Mouse (Mus musculus): Measurements from ENCODE around the gene Eid1.

Eid1 gene

GRCm38 (mm10) chr2:125667721-125668120 lies 5.2 kb upstream of the Eid1 start:
- no peak for DNase-seq (ENCODE audit: low spot score)

- no peak for DNase-seq (ENCODE audit: low spot score)
Measured at GRCm38 (mm10) chr2:125670846-125671245, 2.0 kb upstream of the Eid1 start.

DNA sequence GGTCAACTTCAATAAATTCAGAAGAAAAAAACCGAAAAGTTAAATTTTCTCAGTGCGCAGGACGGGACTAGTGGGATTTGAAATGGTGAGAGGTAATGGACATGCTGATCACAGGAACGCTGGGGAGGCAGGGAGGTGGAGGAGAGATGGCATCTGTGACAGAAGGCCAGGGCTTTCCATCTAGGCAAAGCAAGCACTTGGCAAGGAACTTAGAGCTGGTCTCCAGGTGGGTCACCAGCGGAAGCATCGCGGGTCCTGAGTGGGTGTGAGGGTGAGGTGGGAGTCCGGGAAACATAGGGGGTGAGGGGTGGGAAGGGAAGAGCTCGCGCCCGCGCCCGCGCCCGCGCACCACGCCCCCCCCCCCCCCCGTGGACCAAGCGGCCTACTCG lies 333 bp upstream of the Eid1 start:
- DNase-seq (ENCODE audit: low spot score), result no peak

GRCm38 (mm10) chr2:125681811-125682210 lies 8.9 kb downstream of the Eid1 start:
- no peak for DNase-seq (ENCODE audit: low spot score)

DNA sequence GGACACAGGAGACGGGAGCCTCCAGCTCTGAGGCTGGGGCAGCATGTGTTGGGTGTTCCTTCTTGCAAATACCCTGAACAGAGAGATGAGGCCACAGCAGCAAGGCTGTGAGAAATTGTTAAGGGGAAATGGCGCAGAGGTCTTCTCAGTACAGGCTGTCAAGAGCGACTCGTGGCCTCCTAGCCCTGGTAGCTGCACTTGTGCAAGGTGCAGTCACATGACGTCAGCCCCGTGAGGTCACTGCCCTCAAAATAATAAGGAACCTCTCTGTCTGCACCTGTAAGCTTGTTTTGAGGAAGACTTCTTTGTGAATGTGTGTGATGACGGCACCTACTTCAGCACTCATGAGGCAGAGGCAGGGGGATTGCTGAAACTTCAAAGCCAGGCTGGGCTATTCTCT lies 11.0 kb downstream of the Eid1 start:
- DNase-seq (ENCODE audit: low spot score), result no peak

- no peak for DNase-seq (ENCODE audit: low spot score)
Measured at GRCm38 (mm10) chr2:125684559-125685440, 11.9 kb downstream of the Eid1 start.

DNA sequence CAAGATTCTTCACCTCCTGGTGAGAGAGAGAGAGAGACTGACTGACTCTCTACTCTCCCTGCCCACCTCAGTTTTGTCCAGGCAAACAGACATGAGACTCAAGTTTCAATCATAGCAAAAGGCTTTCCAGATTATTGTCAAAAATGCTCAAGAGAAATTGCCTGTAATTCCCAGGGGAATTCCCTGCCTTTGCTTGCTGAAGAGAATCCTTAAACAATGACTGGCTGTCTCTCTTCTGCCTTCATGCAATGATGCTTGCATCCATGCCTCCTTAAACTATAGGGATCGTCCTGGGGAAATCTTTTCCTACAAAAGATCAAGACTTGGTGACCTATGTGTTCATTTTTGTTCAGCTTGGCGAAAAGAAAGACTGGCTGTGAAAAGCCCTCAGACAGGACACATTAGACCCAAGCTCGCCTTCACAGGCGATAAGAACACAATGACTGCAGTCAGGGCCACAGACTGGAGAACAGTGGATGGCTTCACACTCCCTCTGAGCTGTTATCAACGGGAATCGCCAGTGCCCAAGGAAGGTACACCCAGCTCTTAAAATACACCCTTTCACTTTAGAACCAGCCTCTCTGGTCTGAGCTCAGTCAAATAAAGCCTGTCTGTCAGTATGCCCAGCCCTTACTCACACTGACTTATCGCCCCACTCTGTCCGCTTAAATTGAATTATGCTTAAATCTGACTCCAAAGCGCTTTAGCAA lies 12.7 kb downstream of the Eid1 start:
- DNase-seq (ENCODE audit: low spot score), result no peak

DNA sequence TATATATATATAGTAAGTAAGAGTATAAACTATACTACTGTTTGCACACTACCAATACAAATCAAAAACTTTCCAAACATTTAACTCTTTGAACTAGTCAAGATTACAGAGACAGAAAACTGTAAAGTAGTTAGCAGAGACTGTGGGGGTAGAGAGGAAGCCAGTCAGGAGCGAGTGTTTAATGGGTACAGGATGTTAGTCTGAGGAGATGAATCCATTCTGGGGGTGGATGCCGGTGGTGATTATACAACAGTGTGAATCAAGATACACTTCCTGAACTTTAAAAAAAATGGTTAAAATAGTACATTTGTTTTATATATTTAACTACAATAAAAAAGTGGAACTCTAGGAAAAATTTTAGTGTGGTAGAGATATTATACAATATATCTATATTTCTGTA lies 19.1 kb downstream of the Eid1 start:
- no peak for DNase-seq (ENCODE audit: low spot score)

GRCm38 (mm10) chr2:125694798-125695197 lies 21.9 kb downstream of the Eid1 start:
- DNase-seq (ENCODE audit: low spot score), result no peak

DNA sequence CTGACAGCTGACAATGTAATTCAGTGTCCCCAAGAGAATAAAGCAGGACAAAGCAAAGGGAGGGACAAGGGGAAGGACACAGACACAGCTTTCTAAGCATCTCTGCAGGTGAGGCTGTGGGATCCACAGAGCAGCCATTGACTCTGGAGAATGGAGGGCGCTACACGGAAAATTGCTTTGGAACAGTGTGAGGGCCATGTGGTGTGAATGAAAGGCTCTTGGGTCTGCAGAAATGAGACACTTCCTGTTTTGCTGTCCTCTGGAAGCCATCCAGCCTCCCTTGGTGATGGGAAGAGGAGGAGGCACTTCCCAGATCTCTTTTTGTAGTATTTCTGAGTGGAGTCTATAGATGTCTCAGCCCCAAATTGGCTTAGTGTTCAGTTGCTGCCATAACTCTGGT lies 23.3 kb downstream of the Eid1 start:
- no peak for DNase-seq (ENCODE audit: low spot score)

DNA sequence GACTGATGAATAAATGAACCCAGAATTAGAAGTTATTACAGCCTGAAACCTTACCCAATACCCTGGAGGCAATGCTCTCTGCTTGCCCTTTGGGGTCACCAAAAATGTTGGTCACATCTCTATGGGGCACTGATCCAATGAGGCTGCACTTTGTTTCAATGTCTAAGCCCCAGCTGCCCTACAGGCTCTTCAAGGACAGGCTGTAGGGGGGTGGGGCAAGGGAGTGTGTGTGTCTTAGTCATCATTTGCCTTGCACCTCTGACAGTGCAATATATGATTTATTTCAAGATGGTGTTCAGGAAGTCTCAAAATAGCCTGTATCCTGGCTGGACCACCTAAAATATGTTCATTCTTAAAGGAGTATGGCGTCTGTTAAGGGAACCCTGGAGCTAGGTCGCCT lies 28.7 kb downstream of the Eid1 start:
- DNase-seq (ENCODE audit: low spot score), result no peak

DNA sequence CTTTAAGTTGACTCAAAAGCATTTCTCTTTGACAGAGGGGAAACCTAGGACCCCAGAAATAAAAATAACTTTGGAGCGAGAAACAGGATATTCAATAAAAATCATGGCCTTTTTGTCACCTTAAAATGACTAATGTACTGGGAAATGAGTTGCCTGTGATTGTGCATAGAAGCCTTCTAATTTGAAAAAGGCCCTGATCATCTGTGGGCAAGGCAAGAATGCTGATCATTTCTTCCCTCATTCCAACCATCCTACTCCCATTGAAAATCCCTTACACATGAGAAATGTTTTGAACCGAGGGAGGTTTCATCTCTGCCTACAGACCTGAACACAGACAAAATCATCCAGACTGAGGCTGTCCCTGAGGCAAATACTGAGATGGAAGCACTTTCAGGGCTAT lies 30.0 kb downstream of the Eid1 start:
- no peak for DNase-seq (ENCODE audit: low spot score)

GRCm38 (mm10) chr2:125704907-125705631 lies 32.2 kb downstream of the Eid1 start:
- no peak for DNase-seq (ENCODE audit: low spot score)

GRCm38 (mm10) chr2:125706510-125706921 lies 33.6 kb downstream of the Eid1 start:
- DNase-seq (ENCODE audit: low spot score), result no peak

DNA sequence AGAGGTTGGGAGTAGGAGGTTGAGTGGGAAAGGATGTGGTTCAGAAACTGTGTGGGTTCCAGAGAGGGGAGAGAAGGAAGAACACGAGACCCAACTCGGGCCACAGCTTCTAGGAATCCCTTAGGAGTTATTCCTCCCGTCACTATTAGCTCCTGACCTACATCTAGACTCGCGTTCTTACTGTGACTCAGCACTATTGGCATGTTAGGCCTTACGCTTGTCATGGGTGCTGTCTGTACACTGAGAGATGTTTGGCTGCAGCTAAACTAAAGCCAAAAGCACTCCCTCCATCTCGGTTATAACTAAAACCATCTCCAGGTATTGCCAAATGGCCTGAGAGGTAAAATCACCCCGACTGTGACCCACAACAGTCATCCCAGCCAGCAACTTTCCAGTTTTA lies 43.7 kb downstream of the Eid1 start:
- no peak for DNase-seq (ENCODE audit: low spot score)

DNA sequence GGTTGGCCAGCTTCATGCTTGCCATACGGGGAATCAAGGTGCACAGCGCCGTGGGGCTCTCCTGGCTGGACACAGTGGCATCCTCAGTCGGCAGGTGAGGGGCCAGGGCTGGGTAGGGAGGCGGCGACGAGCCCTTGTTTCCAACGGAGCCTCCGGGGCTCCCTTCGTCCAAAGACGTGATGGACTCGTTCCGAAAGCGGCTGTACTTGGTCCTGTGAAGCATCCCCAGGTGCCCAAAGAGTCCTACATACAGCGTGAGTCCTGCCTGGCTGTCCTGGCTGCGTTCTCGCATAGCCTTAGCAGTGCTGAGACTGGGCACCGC lies 50.2 kb downstream of the Eid1 start:
- DNase-seq (ENCODE audit: low spot score), result no peak

GRCm38 (mm10) chr2:125723408-125724085 lies 50.7 kb downstream of the Eid1 start:
- DNase-seq (ENCODE audit: low spot score), result no peak

DNA sequence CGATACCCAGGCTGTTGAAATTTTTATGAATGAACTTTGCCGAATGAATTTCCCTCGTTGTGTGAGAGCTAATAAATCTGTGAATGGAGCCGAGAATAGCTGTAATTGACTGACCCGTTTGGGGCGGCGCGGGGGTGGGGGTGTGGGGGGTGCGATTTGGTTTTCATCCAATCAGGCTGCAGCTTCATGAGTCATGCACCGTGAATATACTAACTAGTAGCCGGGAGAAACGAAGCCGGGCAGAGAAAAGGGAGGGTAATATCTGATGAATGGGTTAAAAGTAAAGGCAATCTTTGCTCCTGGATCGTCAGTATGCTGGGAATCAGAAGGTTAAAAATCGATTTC lies 51.2 kb downstream of the Eid1 start, which contains the start of gene Shc4:
Gene Shc4, minus strand, starts transcription at position 63 of the 345 bp plus-strand sequence.
- no peak for DNase-seq (ENCODE audit: low spot score)
